Mouse (Mus musculus) ES-E14 (cell line): ENCODE results near the gene Sumo3.

Source experiments
- HCFC1 ChIP-seq: IDR thresholded peaks from 2 replicates; pipeline ENCODE4 v1.6.1; 2012; ENCODE audit warnings: low read length, inconsistent platforms, borderline replicate concordance; ENCODE audit not compliant: insufficient read depth
- MAFK ChIP-seq: IDR thresholded peaks from 2 replicates; pipeline ENCODE4 v1.6.1; 2014; ENCODE audit warnings: mild to moderate bottlenecking, low read depth, low read length, inconsistent platforms; ENCODE audit not compliant: insufficient read depth

DNA sequence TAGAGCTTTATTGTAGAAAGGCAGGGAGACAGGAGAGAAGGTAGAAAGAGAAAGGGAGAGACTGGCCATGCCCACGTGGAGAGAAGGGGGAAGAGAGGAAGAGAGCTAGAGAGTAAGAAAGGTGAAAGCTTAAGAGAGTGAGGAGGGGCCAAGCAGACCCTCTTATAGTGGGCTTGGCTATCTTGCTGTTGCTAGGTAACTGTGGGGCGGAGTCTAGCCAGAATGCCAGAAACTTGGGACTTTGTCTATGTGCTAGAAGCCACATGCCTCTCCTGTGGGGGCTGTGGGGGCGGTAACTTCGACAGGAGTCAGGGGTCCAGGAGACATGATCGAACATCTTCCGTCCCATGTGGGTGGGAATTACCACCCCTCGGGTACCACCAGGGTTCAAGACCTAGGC is 36.4 kb upstream of the Sumo3 start:
- TF ChIP-seq MAFK (no peak), HCFC1 (no peak)
